Comparison of ENCODE assay signal across 13 mouse cellular contexts in the genomic region with DNA sequence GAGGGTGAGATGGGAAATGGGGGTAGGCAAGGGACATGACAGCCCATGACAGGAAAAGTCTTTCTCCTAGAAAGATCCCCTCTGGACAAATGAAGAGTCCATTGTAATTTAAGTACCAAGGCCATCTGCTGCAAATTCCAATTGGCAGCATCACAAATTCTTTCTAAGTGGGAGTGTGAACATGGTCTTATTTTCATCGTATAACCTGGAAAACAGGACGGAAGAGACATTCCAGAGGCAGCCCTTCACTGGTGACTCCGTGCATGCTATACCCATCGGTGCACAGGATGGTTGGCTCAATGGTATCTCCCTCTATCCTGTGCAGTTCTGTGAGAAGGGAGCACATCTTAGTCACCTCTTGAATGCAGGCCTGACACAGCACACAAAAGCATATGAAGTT.
"Had no signal": no experiment of that assay in that cellular context is flagged by ENCODE, and none has a peak within 500 bp of the region (broad histone marks: within the 10 kb centered on the region; RNA-seq: fewer than 3 reads in every experiment).

No protein-coding gene starts in this region.

- ATAC-seq: intestine, embryonic 16.5 days had no signal

- H3K9me3 ChIP-seq: kidney, embryonic 15.5 days; limb, embryonic 13.5 days; midbrain, embryonic 12.5 days had no signal

- H3K36me3 ChIP-seq: kidney, embryonic 15.5 days; limb, embryonic 13.5 days; midbrain, embryonic 12.5 days had no signal

- H3K27ac ChIP-seq: kidney, embryonic 15.5 days; limb, embryonic 13.5 days; liver, embryonic 14.5 days; midbrain, embryonic 12.5 days; stomach, postnatal 0 days had no signal

- H3K4me1 ChIP-seq: limb, embryonic 13.5 days had no signal

- H3K9ac ChIP-seq: kidney, embryonic 15.5 days; limb, embryonic 13.5 days; liver, embryonic 14.5 days; midbrain, embryonic 12.5 days had no signal

- H3K27me3 ChIP-seq: kidney, embryonic 15.5 days; limb, embryonic 13.5 days; midbrain, embryonic 12.5 days had no signal

- DNase-seq: kidney, adult 2 months; kidney, postnatal 36 days; layer of hippocampus, adult 9-11 months; layer of hippocampus, postnatal 36 days; lung, adult 18-20 months; thymus, adult 18-20 months; thymus, postnatal 14 days had no signal

- H3K4me3 ChIP-seq: kidney, embryonic 15.5 days; limb, embryonic 13.5 days; midbrain, embryonic 12.5 days had no signal

- H3K4me2 ChIP-seq: kidney, embryonic 15.5 days; limb, embryonic 13.5 days; midbrain, embryonic 12.5 days had no signal
